Mouse (Mus musculus): ENCODE data around the gene Amotl2.

The Amotl2 gene

DNA sequence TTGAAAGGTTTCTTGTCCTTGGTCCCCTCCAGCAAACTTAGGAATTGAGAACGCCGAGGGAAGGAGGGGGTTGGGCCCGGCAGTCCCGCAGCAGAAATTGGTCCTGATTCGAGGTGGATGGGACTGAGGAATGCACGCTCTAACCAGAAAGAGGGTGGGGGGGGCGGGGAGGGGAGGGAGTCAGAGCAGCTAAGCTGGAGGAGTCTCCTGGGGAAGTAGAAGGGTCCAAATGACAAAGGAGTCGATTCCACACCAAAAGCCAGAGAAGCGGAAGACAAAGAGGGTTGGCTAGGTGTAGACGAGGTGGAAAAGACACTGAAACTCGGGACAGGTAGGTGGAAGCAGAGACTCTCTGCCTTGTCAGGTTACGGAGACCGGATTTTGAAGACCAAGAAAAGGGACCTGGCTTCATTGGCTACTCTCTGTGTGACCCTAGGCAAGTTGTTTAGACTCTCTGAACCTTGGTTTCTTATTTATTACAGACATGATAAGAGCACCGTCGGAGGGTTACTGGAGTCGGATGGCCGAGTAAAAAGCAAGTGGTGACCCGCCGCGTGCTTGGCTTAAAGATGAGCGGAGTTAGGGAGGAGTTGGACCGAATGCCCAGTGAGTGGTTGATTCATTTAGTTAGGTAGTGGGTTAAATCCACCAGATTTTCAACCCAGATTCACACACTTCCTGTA, at the start of gene Amotl2:
Amotl2 (plus strand) TSS at position 192 of the 683 bp plus-strand sequence.
- no peak for DNase-seq (ENCODE audit: low read depth, low spot score)

DNA sequence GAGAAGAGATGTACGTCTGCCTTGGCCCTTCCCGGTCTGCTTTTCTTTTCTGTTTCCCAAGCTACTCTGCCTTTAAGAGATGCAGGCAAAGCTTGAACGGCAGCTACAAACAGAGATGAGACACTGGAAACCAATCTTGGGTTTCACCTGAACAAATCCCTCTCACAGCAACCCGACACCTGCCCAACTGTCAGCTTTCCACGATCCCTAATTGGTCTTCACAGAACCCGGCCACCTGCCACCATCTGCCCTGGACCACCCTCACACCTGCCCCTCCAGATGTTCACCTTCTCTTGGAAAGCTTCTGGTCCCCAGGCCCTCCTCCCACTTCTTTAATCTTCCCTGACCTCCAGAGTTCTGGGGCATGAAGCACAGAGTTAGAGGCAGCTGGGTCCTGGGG, 48.4 kb upstream of the Amotl2 start:
- no peak for DNase-seq (ENCODE audit: low read depth, low spot score)

DNA sequence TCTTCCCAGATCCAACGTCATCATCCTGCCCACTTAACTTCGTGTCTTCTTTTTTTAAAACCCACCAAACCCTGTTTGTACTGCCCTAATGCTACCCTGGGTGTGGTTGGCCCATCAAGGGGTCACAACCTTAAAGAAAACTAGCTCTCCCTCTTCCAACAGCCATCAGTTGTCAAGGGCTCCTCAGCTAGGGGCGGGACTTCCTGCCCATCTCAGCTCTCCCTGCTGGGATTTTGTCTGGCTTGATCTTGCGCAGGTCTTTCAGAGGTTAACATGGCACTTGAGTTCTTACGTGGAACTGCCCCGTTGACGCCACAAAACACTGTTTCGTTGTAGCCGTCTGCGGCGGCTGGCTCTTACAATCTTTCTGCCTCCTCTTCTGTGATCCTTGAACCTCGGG, 47.6 kb upstream of the Amotl2 start:
- DNase-seq (ENCODE audit: low read depth, low spot score): no peak

DNA sequence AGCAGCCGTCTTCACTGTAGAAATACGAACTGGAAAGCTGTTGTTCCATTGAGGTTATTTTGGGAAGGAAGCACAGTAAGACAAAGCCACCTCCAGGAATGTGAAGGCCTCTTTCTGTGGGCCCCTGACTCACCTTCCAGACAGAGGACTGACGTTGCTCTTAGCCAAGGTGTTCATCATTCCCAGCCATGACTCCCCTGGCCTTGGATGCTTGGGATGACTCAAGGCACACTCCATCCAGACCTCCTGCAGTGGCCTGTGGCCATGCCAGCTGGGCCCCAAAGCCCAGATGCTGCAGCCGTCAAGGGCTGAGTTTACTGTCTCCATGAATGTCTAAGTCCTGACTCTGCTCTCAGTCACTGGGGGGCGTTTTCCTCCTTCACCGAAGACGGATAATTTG, 43.1 kb upstream of the Amotl2 start:
- DNase-seq (ENCODE audit: low read depth, low spot score): no peak

DNA sequence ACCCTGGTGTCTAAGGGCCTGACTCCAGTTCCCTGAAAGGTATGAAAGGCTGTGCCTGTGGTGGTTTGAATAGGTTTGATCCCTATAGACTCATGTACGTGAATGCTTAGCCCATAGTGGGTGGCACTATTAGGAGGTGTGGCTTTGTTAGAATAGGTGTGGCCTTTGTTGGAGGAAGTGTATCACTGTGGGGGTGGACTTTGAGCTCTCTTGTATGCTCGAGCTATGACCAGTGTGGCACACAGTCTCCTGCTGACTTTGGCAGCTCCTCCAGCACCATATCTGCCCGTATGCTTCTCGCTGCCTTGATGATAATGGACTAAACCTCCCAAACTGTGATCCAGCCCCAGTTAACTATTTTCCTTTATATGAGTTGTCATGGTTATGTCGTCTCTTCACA, 40.5 kb upstream of the Amotl2 start:
- DNase-seq (ENCODE audit: low read depth, low spot score): no peak

DNA sequence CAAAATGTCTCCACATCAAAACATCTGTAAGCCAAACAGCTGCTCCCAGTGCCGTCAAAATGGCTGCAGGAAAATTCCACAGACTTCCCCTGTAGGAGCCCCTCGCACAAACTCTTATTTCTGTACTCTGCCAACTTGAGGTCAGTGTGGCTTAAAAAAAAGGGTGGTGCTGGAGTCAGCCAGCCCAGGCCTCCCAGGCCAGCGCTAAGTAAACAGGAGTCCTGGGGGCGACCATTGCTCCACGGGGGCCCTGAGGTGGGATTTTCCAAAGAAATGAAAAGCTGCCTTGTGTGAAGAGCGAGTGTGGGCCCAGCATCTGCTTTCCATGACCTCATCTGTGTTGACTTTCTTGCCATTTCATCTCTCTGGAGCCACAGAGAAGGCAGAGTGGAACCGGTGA, 35.0 kb upstream of the Amotl2 start:
- DNase-seq (ENCODE audit: low read depth, low spot score): no peak

DNA sequence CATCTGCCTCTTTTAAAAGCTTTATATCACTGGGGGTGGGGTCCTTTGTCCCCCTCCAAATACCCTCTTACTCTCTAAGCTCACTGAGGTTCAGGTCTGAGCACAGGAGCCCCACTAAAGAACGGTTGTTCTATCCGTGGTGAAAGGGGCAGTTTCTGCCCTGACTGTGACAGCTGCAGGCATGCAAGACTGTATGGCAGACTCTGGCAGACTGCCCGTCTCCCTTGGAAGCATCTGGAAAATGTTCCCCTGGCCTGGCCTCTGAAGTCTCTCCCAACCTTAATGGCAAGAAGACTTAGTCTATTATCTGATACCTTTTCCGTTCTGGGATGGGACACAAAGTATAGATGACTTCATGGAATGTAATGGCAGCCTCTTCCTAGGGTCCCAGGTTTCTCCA, 28.5 kb upstream of the Amotl2 start:
- DNase-seq (ENCODE audit: low read depth, low spot score): no peak

DNA sequence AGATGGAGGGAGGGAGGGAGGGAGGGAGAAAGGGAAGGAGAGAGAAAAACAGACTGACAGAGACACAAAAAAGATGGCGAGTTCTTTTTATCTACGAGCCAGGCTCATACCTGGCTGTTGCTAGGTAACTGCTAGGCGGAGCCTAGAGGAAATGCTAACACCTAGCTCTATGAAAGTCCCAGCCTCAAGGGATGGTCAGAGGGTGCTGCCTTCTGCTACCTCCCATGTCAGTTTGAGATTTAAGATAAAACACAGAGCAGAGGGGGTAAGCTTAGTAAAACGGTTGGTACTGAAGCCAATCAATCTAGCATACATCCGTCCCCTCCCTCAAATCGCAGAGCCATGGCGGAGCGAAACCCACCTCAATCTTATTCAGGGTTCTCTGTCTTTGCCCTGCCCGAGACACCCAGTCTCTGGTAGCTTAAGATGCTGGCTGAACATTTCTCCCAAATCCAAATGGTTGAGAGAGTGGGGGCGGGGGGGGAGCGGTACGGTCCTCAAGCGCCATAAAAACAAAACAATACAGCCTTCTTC, 27.0 kb upstream of the Amotl2 start:
- DNase-seq (ENCODE audit: low read depth, low spot score): no peak

DNA sequence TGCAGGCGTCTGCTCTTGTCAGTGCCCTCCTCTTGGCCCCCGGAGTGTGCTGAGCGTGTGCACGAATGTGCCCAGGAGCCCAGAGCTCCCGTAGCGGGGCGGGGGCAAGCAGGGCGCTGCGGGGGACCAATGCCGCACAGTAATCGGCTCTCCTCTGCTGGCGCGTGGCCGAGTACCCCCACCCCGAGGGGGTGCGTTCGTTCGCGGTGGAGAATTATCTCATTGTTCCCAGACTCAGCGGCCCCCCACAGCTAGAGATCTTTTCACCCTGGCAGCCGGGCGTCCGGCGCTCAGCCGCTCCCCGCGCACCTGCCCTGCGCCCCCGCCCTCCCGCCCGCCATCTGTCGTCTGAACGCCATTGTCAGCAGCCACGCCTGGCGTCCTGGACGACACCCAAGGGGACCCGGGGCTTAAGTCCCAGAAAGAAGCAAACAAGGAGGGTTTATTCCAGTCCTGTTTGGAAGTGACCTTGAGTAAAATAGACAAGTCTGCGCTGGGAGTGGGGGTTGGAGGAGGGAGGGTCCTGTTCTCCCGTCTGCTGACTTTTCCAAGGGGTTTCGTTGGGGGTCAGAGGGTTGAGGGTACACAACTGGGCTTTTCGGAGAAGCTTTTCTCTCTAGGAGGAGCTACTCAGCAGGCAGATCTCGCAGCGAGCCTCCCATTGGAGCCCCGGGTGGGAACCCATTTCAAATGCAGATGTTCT, 26.4 kb upstream of the Amotl2 start:
- DNase-seq (ENCODE audit: low read depth, low spot score): peak; percentile 89

DNA sequence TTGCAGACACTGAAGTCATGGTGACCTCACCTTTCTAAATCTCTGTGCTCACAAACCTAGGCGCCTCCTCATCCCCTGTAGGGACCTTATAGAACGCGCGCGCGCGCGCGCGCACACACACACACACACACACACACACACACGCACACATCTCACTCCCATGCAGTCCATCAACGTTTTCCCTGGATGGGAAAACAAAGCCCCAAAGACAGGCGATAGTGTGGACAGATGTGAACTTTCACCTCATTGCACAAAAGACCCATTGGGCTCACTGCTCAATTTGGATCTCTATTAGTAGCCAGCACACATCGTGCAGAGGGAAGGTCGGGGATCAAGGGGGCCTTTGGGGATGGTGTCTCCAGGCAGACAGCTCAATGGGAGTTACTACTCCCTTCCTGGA, 25.6 kb upstream of the Amotl2 start:
- no peak for DNase-seq (ENCODE audit: low read depth, low spot score)

DNA sequence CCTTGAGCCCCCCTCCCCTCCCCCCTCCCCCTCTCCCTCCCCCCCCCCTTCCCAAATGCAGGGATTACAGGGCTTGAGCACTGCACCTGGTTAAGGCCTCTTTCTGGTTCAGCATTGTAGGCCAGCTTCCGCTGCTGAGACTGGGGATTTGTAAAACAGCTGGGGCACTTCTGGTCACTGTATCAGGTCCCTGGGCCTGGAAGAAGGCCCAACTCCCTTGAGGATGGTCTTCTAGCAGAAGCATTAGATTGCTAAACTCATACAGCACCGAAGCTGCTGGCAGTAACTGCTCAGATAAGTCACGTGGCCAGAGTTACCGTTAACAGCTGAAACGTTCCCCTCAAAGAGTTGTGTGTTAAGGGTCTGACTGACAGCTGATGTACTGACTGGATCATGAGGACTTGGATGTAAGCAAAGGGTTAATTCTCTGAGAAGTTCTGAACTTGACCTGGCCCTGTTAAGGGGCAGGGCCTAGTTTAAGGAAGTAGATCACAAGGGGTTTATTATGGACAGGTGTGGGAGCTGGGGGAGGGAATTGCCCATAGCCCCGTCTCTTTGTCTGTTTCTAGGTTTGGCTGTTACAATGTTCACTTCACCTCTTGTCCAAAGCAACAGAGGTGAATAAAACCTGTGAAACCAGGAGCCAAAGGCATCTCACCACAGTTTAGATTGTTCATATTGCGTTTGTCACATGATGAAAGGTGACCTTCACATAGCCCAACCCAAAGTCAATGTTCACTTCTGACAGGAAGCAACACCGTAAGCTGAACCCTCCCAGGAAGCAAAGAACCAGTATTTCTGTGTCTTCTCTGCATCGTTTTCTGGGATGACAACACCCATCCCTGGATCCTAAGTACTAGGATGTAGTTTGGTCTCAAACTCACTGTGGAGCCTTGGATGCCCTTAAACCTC, 23.7 kb upstream of the Amotl2 start:
- no peak for DNase-seq (ENCODE audit: low read depth, low spot score)

DNA sequence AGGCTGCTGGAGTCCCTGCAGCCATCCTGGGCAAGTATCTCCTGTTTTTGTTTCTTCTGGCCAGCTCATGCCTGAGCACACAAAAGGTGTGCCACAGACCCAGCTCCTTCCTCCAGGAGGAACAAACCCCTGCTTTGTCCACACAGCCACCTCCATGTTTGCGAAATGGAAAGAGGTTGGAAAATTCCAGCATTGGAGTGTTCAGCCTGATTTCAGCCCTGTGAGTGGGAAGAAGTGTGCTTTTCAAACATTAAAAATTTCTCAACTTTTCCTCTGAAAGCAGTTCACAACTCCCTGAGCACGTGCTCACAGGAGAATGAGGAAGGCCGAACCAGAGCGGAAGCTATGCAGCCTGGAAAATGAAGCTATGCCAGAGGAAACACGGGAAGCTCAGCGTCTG, 15.4 kb upstream of the Amotl2 start:
- no peak for DNase-seq (ENCODE audit: low read depth, low spot score)

DNA sequence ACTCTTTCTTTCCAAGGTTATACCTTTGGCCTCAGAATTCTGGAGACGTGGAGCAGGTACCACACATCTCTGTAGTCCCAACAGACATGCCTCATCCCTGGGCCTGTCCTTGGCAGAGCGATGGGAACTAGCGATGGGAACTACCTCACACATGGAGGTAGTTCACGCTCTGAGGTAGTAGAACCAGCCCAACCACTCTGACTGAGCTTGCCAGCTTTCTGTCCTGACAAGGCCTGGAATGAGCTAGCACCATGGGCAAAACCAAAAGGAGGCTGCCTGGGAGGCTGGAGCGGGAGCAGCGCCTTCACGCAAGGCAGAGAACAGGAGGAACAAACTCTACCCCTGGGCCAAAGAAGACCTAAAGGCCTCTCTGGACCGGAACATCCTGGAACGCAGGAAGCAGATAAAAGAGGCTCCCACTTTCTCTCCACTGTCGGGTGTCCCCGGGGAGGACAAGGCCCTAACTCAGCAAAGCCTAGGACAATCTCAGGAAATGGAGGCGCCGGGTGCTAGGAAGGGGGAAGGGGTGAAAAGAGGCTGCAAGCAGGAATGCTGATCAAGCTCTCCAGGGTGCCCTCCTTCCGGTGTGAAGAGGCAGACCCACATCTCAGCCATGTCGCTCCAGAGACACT, 6.9 kb upstream of the Amotl2 start:
- DNase-seq (ENCODE audit: low read depth, low spot score): no peak

DNA sequence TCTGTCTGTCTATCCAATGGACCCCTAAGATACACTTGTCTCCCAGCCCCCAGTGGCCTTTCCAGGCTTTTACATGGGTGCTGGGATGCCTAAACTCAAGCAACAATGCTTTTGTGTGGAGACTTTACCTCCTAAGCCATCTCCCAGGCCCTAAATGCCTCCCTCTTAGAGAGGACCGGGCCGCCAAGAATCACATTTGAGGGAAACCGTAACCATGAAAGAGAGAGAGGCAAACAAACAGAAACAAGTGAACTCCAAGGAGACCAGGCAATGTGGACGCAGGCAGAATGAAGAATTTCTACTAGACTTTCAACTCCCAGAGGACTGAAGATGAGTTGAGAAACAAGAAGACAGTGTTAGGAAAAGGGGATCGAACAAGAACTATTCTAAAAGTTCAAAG, 6.0 kb upstream of the Amotl2 start:
- DNase-seq (ENCODE audit: low read depth, low spot score): no peak

DNA sequence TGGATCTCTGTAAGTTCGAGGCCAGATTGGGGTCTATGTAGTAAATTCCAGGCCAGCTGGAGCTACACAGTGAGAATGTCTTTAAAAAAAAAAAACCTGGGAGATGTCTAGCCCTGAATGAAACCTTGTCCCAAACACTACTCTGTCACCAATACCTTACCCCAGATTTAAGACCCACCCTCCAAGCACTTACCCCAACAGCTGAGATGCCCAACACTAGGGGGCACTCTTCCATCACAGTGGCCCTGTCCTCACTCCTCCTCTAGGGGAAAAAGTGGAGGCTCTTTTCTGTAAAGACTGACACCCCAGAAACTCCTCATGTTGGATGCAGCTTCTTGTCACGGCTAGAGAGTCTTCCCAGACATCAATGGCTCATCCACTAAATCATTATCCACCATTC, 2.7 kb upstream of the Amotl2 start:
- no peak for DNase-seq (ENCODE audit: low read depth, low spot score)

DNA sequence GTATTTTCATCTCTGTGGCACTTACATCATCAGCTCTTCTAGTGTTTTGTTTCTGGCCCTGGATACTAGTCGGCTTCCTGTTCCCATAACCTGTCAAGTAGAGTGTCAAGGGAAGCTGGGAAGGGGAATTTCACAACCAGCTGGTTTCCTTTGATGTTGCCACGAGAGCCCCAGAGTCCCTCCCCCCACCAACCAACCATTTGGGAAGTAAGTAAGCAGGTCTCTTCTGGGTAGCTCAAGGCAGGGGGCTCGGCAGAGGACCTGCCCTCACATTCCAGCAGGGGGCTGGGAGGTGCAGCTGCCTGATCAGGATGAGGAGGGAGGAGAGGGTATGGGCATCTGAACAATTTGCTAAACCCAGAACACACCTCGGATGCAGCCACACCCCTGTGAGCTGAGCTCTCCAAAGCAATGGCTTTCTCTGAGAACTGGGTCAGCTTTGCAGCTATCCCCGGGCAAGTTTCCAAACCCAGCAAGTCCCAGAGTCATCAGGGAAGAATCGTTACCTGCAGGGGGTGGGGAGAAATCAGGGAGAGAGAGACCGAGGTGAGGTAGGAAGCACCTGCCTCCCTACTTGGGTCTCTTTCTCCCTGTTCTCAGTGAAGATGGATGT, 1.5 kb upstream of the Amotl2 start:
- DNase-seq (ENCODE audit: low read depth, low spot score): no peak

DNA sequence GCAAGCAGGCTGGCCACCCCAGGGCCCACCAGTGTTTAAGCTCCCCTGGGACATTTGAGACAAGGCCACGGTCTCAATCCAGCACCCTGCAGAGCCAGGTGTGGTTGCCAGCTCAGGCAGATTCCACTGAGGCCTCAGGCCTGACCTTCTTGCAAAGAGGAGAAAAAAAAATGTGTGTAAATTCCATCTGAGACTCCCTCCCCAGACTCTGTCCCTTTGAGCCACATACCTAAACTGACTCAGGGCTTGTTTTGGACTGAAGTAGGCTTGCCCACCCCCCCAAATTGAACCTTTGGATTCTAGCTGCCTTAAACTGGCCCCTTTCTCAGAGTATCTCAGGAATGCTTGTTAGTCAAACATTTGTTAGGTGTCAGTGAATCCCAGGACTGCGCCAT, 969 bp upstream of the Amotl2 start:
- no peak for DNase-seq (ENCODE audit: low read depth, low spot score)

DNA sequence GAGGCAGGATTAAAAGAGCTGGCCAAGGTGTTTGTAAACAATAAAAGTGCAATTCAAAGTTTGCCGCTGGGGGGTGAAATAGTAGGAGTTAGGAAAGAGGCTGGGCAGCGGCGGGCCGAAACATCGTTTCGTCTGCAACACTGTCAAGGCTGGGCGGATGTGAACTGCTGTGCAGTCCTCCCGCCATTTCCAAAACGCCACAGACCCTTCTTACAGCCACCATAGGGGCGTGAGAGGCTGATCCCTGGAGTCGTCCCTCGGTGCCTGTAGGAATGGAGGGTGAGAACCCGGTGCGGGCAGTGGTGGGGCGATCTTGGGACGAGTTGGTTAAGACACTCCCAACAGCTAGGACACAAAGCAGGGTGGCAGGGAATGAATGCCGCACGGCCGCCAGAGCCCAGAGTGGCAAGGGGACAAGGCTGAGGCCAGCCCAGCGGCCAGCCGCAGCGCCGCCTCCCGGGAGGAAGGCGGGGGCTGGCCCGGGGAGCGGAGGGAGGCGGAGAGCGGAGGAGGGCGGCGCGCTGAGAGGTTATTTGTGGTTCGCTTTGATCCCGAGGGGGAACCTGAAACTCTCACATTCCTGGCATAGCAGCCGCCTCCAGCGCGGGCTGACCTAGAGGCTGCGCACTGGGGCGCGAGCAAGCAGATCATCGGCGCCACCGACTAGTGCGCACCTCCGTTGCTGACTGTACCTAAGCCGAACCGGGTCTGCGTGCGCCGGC, 853 bp downstream of the Amotl2 start:
- DNase-seq (ENCODE audit: low read depth, low spot score): peak; percentile 78

DNA sequence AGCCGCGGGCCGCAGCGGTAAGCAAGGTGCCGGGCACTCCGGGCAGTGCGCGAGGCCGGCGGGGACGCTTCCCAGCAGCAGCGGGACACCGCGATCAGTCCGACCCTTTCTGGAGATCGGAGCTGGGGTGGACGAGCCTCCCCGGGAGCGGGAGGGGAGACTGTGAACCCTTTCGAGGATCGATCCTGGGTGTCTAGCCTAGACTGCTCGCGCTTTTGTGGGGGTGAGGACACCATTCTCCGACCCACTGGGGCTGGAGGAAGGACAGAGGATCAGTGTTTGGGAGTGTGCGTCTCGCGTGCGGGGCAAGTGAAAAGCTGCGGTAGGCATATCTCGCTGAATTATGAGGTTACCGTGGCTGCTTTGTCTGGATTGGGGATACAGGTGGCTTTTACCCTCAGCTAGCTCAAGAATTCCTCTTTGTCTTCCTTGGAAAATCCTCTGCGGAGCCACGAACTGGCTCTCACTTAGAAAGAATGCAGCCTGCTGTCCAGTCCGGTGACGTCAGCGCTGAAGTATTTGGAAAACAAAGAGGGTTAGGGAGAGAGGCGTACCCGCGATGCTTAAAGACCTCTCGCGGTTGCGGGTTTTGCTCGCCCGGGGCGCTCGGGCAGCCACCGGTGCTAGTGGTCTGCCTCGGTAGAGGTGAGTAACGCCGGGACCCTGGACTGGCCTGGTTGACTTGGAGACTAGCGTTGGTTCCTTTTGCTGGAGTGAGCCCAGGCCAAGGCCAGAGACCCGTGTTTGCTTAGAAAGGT, 1.6 kb downstream of the Amotl2 start:
- peak; percentile 61 for DNase-seq (ENCODE audit: low read depth, low spot score)

DNA sequence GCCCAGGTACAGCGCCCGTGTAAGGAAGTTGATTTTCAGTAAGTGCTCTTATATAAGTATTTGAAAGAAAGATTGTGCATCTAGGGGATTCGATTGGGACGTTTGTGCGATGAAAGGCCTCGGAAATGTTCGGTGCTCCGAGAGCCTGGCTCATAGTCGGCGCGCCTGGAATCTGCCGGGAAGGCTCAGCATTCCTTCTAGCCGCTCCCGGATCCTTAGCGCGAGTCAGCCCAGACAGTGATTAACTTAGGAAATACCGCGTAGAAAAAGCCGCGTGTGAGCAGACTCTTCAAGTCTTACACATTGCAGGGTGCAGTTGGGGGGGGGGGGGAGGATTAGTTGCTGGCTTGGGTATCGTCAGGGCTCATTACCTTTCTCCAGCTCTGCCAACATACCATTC, 2.2 kb downstream of the Amotl2 start:
- DNase-seq (ENCODE audit: low read depth, low spot score): peak; percentile 37
